In genomic region chr8:94581820-94582483, GRCm38 (mm10) we compare ENCODE assay signal across 16 mouse cellular contexts. TPM values are rescaled to one million over a fixed set of nuclear protein-coding genes. Genes with fewer than 3 reads are reported as not detected.
DNase-seq lines count a peak whose midpoint lies in the region; ATAC-seq lines count a peak whose summit lies in the region.
"Had no signal": no experiment of that assay in that cellular context is flagged by ENCODE, and none has a peak within 500 bp of the region (broad histone marks: within the 10 kb centered on the region; RNA-seq: fewer than 3 reads in every experiment).

No protein-coding gene starts in this region.

- H3K36me3 ChIP-seq in forebrain, embryonic 13.5 days (ENCODE audit: poor library complexity, severe bottlenecking), result peaks cover 87% of the 10 kb centered on the region
- peaks cover 82% of the 10 kb centered on the region for H3K36me3 ChIP-seq in forebrain, embryonic 12.5 days (replicated peaks)

- WGBS in forebrain, embryonic 13.5 days, result 73% methylated on average over 7 of the region's 7 CpGs
- 89% methylated on average over 7 of the region's 7 CpGs for WGBS in forebrain, embryonic 12.5 days

- no peaks in the 10 kb centered on the region for H3K4me1 ChIP-seq in forebrain, embryonic 13.5 days
- H3K4me1 ChIP-seq in forebrain, embryonic 12.5 days, result peaks cover 2% of the 10 kb centered on the region; the same call in 1 of the 2 replicates
- H3K4me1 ChIP-seq: limb, embryonic 12.5 days; stomach, embryonic 15.5 days had no signal

- ATAC-seq in forebrain, embryonic 13.5 days, result no peak
- ATAC-seq in forebrain, embryonic 12.5 days (ENCODE audit: low FRiP score), result no peak
- peak; percentile 83 for ATAC-seq in megakaryocyte progenitor cell, adult 5-6 weeks (replicated peaks; ENCODE audit: poor library complexity)

- H3K9me3 ChIP-seq in forebrain, embryonic 13.5 days (replicated peaks), result no peaks in the 10 kb centered on the region
- H3K9me3 ChIP-seq in forebrain, embryonic 12.5 days, result no peaks in the 10 kb centered on the region
- H3K9me3 ChIP-seq: embryonic facial prominence, embryonic 15.5 days; limb, embryonic 12.5 days; stomach, embryonic 15.5 days had no signal

- H3K27ac ChIP-seq in forebrain, embryonic 13.5 days, result peak overlapping the region; percentile 3; the same call in 1 of the 2 replicates
- H3K27ac ChIP-seq in forebrain, embryonic 12.5 days, result no peak overlapping the region
- H3K27ac ChIP-seq: embryonic facial prominence, embryonic 15.5 days; limb, embryonic 12.5 days; stomach, embryonic 15.5 days had no signal

- H3K9ac ChIP-seq in forebrain, embryonic 13.5 days, result no peak overlapping the region
- H3K9ac ChIP-seq in forebrain, embryonic 12.5 days, result no peak overlapping the region
- H3K9ac ChIP-seq: embryonic facial prominence, embryonic 15.5 days; limb, embryonic 12.5 days; lung, embryonic 14.5 days; stomach, embryonic 15.5 days had no signal

- H3K4me3 ChIP-seq in forebrain, embryonic 13.5 days, result no peak overlapping the region
- H3K4me3 ChIP-seq in forebrain, embryonic 12.5 days (replicated peaks), result no peak overlapping the region
- H3K4me3 ChIP-seq: embryonic facial prominence, embryonic 15.5 days; limb, embryonic 12.5 days; stomach, embryonic 15.5 days had no signal

- peak; percentile 30 for DNase-seq in layer of hippocampus, adult 9-11 months
- no peak for DNase-seq in layer of hippocampus, adult 18-20 months (ENCODE audit: low spot score in 2 of 2)
- peak; percentile 12 for DNase-seq in CD4-positive helper T cell, adult 2 months (ENCODE audit: low read depth, low spot score)
- DNase-seq in ovary, postnatal 36 days (ENCODE audit: low spot score), result no peak
- no peak for DNase-seq in layer of hippocampus, adult 11-12 months (ENCODE audit: low spot score)
- DNase-seq: cerebellum, adult 11-12 months; kidney, postnatal 10 days; layer of hippocampus, postnatal 36 days; lung, embryonic 14.5 days; thymus, postnatal 14 days had no signal

- no peaks in the 10 kb centered on the region for H3K27me3 ChIP-seq in forebrain, embryonic 13.5 days
- no peaks in the 10 kb centered on the region for H3K27me3 ChIP-seq in forebrain, embryonic 12.5 days
- H3K27me3 ChIP-seq: embryonic facial prominence, embryonic 15.5 days; limb, embryonic 12.5 days; stomach, embryonic 15.5 days had no signal

- H3K4me2 ChIP-seq in forebrain, embryonic 13.5 days, result no peak overlapping the region
- H3K4me2 ChIP-seq in forebrain, embryonic 12.5 days, result no peak overlapping the region
- H3K4me2 ChIP-seq: embryonic facial prominence, embryonic 15.5 days; limb, embryonic 12.5 days; lung, embryonic 14.5 days; stomach, embryonic 15.5 days had no signal

RNA-seq across cellular contexts. Expression of gene Rspry1, which starts 19.8 kb away (rescaled TPM):
- 48.1 and 54.3 TPM in 2 replicates for polyA plus RNA-seq in forebrain, embryonic 13.5 days (2015; fragmentation: Nextera tagmentation; extraction: Ambion mirVana)
- 53.4 and 54.7 TPM in 2 replicates for polyA plus RNA-seq in forebrain, embryonic 12.5 days (2016; fragmentation: Nextera tagmentation; extraction: Ambion mirVana)
- total RNA-seq in layer of hippocampus, adult 18-20 months (2021), result 10 to 100 TPM; 25.1 to 26.4 TPM
- total RNA-seq in megakaryocyte progenitor cell, adult 5-6 weeks (2015), result 39.4 and 41.1 TPM in 2 replicates
- 31.6 and 35.4 TPM in 2 replicates for total RNA-seq in megakaryocyte progenitor cell, adult 5-6 weeks (2017)

RNA-seq across cellular contexts. Expression of gene Fam192a, which starts 19.8 kb away (rescaled TPM):
- 108 TPM in 2 replicates for polyA plus RNA-seq in forebrain, embryonic 13.5 days (2015; fragmentation: Nextera tagmentation; extraction: Ambion mirVana)
- 116 and 122 TPM in 2 replicates for polyA plus RNA-seq in forebrain, embryonic 12.5 days (2016; fragmentation: Nextera tagmentation; extraction: Ambion mirVana)
- 10 to 100 TPM; 37.7 to 46.2 TPM for total RNA-seq in layer of hippocampus, adult 18-20 months (2021)
- total RNA-seq in megakaryocyte progenitor cell, adult 5-6 weeks (2015), result 35.3 and 40.4 TPM in 2 replicates
- 102 and 135 TPM in 2 replicates for total RNA-seq in megakaryocyte progenitor cell, adult 5-6 weeks (2017)

RNA-seq across cellular contexts. Expression of gene Cpne2, which starts 49.2 kb away (rescaled TPM):
- polyA plus RNA-seq in forebrain, embryonic 13.5 days (2015; fragmentation: Nextera tagmentation; extraction: Ambion mirVana), result 14.3 and 18.6 TPM in 2 replicates
- 18.2 and 18.5 TPM in 2 replicates for polyA plus RNA-seq in forebrain, embryonic 12.5 days (2016; fragmentation: Nextera tagmentation; extraction: Ambion mirVana)
- 10 to 100 TPM; 41.9 to 48.2 TPM for total RNA-seq in layer of hippocampus, adult 18-20 months (2021)
- 98.4 and 104 TPM in 2 replicates for total RNA-seq in megakaryocyte progenitor cell, adult 5-6 weeks (2015)
- 54.1 and 64.9 TPM in 2 replicates for total RNA-seq in megakaryocyte progenitor cell, adult 5-6 weeks (2017)

Comparison
In these comparisons a context has a peak if more than half of its experiments do, and no peak if none do; other contexts are left out.
1. DNase-seq: peak in layer of hippocampus, adult 9-11 months (single experiment) and CD4-positive helper T cell, adult 2 months (single experiment); none in layer of hippocampus, adult 18-20 months (0 of 2), ovary, postnatal 36 days (single experiment) and layer of hippocampus, adult 11-12 months (single experiment).